Mouse (Mus musculus): Measurements from ENCODE around the gene Itga2b.

The Itga2b gene

DNA sequence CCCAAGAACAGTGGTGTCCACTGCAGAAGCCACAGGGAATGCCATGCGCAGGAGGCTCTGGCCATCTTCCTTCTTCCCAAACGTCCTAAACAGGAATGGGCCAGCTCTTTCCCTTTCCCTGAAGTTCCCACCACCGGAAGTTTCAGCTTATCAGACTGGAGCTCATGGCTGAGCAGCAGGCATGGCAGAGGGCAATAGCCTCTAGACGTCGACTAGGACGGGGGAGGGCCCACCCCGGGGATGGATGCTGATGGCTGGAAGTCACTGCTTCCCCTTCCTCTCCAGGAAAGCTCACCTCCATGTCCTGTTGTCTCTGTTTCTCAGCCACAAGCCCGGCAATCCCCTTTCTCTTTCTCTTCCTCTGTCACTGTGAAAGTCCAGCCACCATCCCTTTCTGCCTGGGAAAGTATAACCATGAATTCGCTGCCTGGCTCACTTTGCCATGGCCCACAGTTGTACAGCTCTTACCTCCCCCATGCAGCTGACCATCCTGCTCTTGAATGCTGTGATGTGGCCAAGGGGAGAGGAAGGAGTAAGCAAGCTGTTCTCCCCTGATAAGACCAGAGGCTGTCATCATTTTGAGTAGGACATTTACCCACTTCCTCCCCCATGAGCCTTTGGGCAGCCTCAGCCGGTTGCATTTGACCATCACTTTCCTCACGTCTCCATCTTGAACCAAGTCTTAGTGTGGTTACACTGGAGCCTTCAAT, at the start of gene Itga2b:
TSS of gene Itga2b (minus strand) at position 475 of the 710 bp plus-strand sequence.
- DNase-seq (ENCODE audit: low spot score in 2 of 2) = no peak

DNA sequence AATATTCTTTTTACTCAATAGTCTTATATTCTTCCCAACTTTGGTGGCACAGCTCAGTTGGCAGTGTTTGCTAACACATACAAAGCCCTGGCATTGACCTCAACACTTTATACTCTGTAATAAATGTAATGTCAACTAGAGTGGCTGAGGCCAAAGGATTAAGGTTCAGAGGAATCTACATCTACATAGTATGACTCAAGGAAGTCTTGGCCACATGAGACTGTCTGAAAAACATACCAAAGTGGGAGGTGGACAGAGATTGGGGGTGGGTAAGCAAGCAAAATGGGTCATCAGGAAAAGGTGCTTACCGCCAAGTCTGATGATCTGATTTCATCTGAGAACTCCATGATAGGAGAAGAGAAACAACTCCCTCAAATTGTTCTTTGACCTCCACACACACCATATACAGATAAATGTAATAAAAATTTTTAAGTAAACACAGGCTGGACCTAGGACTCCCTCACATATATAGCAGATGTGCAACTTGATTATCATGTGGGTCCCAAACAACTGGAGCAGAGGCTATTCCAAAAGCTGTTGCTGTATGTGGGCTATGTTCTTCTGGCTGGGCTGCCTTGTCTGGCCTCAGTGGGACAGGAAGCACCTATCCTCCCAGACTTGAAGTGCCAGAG, 45.0 kb upstream of the Itga2b start:
- DNase-seq (ENCODE audit: low spot score in 2 of 2) = no peak

DNA sequence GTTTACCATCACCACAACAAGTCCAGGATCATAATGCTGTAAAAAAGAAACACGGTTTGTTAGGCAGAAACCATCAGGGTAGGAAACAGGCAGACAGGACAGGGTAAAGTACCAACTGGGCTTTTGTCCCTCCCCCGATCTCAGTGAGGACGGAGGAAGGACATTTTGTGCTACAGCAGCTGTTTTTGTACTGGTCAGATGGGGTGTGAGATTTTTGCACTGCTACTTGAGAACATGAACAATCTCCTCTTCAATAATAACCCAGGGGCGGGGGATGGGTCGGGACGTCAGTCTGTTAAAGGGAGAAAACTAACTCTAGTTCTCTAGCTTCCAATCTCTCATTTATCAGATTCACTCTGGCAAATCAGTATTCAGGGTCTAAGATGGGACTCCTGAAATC, 40.3 kb upstream of the Itga2b start:
- DNase-seq (ENCODE audit: low spot score in 2 of 2) = no peak

DNA sequence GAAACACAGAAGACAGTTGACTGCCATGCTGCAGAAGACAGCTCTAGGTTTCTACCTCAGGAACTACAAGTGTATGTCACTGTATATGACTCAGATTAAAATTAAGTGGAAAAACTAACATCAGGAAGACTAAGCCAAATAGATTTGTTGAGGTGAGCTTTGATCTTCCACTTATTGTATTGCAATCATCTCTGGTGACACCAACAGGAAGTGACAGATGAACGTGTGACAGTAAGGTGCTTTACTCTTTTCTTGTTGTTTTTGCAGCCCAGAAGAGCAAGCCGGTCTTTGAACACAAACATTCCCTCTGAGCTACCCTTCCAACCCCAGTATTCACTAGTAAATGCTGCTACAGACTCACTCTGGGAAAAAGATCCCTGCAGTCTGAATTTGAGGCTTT, 26.8 kb upstream of the Itga2b start:
- no peak for DNase-seq (ENCODE audit: low spot score in 2 of 2)

DNA sequence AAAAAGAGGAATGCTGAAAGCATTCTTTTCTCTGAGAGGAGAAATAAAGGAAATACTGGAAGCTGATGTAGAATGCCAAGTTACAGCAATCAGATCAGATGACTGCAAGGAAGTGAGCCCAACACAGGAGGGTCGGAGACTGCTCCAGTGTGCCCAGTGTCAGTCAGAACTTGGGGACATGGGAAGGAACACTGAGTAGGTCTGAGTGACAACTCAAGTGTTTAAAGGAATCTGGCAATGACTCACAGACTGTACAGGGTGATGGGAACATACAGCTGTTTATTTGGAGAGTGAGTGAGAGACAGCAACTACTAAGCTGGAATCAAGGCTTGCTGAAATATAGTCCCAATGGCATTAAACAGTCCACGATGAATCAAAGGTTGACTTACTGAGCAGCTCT, 26.3 kb upstream of the Itga2b start:
- DNase-seq (ENCODE audit: low spot score in 2 of 2) = no peak

DNA sequence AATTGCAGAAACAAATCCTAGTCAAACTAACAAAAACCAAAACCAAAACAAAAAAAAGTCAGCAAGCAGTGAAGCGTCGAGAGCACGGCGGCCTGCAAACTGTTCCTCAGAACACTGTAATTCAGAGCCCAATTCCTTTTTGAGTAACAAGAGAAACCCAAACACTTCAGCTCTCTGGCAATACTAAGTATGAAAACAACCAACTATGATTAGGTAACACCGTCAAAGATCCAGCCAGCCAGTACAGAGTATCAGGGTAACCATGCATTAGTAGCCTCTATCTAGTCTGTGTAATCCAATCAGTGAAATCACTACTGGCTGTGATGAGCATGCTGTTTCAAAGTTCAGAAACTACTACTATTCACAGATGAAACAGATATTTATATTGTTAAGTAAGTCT, 25.8 kb upstream of the Itga2b start:
- DNase-seq (ENCODE audit: low spot score in 2 of 2) = no peak

DNA sequence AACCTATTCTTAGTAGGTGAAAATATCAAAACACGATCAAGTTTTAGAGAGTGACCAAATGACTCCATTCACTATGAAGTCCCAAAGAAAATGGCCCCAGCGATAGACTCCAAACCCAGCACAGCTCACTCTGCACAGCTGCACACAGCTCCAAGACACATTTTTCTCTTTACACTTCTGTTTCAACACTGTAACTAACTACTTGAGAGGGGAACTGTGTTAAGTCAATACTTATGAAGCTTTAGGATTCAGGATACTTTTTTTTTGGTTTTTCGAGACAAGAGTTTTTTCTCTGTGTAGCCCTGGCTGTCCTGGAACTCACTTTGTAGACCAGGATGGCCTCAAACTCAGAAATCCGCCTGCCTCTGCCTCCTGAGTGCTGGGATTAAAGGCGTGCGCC, 25.2 kb upstream of the Itga2b start:
- no peak for DNase-seq (ENCODE audit: low spot score in 2 of 2)

DNA sequence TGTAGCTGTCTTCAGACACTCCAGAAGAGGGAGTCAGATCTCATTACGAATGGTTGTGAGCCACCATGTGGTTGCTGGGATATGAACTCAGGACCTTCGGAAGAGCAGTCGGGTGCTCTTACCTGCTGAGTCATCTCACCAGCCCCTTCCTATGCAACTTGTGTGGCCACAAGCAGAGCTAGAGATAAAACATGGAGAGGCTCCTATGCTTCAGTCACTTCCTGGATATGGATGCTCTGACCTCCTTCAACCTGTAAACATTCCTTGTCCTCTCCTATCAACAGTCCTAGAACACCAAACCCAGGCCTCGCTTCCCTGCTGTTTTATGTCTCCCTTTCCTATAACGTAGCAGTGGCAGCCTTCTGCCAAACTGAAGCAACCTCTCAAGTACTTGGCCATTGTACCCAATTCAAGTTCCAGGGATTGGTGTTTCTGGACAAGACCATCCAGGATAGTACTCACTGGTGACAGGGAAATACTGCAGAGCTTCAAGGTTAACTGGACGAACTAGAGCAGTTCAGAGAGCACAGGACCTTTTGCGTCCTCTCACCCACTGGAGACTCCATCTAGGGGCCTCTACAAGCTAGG, 24.2 kb upstream of the Itga2b start:
- no peak for DNase-seq (ENCODE audit: low spot score in 2 of 2)

DNA sequence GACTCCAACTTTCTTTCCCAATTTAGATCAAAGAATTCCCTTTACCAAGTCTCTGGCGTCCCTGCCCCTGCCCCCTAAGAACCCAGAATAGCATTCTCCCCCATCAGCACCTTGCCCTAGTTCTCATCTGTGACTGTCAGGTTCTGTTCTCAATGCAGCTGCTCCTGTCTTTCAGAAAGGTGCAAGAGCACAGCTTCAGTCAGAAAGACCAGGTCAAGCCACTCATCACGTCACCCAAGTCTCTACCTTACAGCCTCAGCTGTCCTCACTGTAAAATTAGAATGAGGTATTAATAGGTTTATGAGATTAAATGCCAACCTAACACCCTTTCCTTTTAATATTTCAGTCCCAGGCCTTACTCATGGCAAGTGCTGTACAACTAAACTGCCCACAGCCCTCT, 23.3 kb upstream of the Itga2b start:
- no peak for DNase-seq (ENCODE audit: low spot score in 2 of 2)

DNA sequence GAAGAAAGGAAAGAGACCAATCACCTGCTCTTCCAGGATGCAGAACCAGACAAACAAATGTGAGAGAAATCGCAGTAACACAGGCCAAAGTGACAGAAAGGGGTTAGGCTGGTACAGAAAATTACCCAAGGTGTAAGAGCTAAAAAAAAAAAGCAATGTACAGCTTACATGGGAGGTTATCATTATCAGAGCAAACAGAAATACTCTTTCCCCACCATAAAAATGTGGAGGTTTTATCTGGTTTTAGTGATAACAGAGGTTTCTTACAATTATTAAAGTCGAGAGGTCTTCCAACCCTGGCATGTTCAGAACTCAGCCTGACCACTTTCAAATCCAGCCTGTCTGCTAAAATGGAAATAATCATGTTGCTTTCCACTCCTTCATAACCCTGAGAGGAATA, 18.0 kb upstream of the Itga2b start:
- DNase-seq (ENCODE audit: low spot score in 2 of 2) = no peak

DNA sequence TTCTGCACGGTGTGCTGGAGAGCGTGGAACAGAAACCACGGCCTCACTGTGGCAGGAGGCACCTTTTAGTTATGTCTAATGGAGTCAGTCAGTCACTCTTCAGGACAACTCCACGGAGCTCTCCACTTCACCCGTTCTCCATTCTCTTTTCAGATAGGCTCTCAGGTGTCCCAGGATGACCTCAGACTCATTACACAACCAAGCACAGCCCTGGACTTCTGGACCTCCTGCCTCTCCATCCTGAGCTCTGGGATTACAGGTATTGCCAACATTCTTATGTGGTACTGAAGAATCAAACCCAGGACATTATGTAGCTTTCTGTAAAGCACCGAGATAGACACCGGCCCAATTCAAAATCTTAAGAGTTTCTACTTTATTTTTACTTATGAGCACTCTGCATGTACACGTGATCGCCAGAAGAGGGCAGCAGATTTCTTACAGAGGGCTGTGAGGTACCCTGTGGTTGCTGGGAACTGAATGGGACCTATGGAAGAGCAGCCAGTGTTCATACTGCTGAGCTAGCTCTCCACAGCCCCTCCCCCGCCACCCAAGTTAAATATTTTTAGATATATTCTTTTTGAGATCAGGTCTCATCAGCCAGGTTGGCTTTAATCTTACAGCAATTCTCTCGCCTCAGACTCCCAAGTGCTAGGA, 16.9 kb upstream of the Itga2b start:
- DNase-seq (ENCODE audit: low spot score in 2 of 2) = no peak

DNA sequence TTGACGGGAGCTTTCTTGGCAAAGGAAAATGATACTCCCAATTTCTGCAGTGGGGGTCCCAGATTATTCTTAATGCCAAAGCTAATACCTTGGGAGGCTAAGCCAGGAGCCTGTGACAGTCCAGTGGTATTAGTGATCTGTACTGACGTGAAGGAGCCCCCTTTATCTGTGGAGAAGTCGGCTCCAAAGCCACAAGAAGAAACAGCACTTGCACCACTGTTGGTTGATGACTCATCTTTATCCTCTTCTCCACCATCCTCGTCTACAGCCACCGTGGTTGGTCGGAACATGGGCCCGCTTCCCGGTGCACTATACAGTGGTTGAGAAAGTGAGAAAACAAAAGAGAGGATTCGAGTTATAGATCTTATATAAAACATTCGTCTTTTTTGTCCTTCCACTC, 11.9 kb upstream of the Itga2b start:
- no peak for DNase-seq (ENCODE audit: low spot score in 2 of 2)

DNA sequence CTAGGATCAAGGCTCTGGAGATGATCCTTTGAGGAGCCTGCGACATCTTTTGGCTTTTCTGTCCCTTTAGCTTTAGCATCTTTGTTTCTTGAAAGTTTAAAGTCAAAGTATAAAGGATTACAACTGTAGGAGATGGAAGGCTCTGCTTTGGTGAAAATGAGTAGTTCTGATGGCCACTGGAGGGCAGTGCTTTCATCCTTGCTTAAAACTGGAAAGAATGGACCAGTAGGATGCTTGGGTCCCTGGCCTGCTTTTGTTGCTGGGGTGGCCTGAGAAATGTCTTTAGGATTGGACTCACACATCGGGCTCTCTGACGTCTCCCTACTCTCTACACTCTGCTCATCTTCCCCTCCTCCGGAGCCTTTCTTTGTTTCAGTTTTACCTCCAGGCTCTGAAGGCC, 11.0 kb upstream of the Itga2b start:
- no peak for DNase-seq (ENCODE audit: low spot score in 2 of 2)

DNA sequence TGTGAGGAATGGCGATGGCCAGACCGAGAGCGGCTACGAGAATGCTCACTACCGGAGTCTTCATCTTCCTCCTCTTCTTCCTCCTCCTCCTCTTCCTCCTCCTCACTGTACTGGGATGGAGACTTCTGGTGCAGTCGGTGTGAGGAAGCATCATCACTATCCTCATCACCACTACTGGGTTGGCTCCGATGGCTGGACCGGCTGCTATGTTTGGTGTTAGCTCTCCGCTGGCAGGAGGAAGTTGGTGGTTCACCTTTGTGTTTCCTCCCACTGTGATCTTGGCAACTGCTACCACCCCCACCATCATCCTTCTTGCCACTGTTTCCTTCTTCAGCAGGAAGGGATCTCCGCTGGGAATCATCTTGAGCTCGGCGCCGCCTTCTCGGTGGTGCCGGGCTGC, 10.2 kb upstream of the Itga2b start:
- no peak for DNase-seq (ENCODE audit: low spot score in 2 of 2)

DNA sequence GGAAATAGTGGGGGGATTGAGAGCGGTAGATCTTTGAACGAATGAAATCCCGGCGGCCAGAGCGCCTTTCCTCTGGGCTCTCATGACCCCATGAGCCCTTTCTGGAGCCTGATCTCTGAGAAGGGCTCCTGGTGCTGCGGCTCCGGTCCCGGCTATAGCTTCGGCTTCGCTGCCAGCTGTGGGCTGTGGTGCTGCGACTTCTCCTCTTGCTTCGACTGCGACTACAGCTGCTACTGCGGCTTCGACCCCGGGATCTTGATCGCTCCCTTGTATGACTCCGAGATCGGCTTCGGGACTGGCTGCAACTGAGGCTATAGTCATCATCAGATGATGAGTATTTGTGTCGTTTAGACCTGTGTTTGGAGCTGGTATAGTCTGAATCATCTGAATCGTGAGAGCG, 9.7 kb upstream of the Itga2b start:
- DNase-seq (ENCODE audit: low spot score in 2 of 2) = no peak

DNA sequence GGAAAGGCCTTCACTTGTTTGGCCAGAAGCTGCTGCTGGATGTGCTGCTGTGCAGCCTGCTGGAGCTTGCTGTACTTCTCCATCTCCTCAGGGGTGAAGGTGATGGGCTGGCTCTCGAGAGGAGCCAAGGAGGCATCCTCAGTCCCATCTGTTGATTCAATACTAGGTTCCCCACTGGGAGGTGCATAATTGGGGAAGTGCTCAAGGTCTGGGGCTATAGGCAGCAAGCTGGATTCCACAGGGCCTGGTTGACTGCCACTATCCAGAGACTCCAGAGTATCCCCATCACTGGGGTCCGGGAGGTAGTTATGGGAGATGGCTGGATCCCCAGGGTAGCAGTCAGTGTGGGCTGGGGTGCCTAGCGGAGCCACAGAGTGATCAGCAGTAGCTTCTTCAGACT, 8.7 kb upstream of the Itga2b start:
- DNase-seq (ENCODE audit: low spot score in 2 of 2) = no peak

DNA sequence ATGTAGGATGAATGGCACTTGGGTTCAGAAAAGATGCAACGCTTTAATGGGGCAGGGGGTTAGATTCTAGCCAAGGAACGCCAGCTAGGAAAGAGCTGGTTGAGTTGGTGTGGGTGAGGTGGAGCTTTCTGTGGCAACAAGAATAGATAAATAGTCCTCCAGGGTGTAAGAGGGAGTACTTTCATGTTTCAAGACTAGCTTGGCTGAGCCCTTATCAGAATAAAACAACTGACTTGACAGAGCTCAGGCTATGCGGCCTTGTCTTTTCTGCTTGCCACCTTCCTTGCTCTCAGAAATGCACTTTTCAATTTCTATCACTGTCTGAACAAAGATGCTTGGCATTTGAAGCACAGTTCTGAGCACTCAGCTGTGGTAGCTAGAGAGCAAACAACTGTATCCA, 5.1 kb upstream of the Itga2b start:
- DNase-seq (ENCODE audit: low spot score in 2 of 2) = no peak

DNA sequence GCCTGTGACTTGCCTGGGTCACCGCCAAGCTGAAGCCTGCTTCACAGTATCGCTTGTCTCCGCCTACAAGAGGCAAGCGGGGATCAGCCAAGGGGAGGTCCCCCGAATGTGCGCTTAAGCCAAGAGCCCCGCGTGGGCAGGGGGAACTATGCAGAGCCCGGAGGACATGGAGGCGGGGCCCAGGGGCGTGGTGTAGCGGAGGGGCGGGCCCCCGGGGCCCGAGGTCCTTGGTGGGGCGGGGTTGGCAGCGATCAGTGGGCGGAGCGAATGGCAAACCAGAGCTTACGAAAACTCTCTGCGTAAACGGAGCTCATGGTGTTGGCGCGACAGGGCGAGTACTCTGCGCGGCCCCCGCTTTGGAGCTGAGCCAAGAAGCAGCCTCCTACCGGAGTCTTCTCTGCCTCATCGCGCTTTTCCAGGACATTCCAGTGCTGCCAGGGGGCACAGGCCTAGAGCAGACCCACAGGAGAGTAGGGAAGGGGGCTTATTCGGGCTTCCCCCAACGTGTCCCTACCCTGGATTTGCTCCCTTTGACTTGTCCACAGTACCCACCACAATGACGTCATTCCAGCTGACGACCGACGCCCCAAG, 2.8 kb downstream of the Itga2b start:
- peak; percentile 90 to 93 for DNase-seq (ENCODE audit: low spot score in 2 of 2)

DNA sequence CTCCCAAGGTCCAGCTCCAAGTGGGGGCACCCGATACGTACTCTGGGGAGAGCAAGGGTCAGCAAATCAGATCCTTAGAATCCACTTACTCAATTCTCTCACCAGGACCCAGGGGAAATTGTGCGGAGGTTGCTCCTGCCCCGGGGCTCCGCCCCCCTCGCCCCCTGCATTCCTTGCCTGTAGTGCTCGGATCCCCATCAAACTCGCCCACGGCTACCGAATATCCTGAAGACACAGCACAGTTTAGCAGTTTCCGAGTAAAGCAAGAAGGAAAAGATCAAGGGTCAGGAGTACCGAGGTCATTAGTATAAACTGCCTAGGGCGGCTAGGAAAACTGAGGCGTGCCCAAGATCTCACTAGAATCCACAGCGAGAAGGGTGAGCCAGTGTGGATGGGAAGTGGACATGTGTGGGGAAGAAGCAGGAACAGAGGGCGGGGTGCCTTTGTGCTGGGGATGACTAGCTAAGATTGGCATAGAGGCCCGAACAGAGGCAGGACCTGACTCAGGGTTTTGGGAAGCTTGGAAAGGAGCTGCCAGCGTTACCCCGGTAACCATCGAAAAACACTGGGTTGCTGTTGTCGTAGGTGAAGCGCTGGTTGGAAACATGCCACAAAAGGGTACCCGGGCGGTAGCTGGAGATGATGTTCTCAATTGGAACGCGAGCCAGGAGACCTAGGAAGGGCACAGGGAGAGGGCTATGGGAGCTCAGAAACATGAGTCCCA, 4.0 kb downstream of the Itga2b start:
- DNase-seq (ENCODE audit: low spot score in 2 of 2) = peak in 1 of 2 experiments; percentile 65

DNA sequence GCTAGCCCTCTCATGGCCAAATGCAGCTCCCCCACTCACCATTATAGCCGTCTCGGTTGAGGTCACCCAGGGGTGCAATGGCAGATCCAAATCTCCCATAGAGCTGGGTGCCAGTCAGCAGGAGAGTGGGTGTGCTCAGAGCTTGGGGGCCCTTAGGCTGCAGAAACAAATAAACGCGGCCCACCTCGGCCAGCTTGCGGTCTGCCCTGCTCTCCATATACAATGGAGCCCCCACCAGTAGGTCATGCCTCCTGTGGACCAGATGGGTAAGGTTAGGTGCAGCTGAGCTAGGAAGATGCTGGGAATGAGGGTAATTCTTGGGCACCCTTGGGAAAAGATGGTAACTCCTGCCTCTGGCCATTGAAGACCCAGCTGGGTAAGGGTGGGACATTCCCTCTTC, 5.0 kb downstream of the Itga2b start:
- DNase-seq (ENCODE audit: low spot score in 2 of 2) = no peak

DNA sequence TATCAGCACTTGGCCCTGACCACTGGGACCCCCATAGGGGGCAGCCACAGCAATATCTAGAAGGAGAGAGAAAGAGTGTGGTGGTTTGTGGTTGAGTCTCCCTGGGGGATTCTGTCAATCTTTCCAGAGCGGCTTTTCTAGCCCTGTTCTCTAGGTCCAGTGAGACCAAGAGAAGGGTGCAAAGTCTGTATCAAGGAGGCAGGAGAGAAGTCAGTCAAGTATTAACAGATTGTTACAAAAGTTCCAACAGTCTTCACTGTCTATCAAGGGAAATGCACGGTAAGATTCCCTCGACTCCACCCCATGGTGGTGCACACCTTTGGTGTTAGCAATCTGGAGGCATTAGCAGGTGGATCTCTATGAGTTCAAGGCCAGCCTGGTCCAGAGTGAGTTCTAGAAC, 8.2 kb downstream of the Itga2b start:
- DNase-seq (ENCODE audit: low spot score in 2 of 2) = no peak

DNA sequence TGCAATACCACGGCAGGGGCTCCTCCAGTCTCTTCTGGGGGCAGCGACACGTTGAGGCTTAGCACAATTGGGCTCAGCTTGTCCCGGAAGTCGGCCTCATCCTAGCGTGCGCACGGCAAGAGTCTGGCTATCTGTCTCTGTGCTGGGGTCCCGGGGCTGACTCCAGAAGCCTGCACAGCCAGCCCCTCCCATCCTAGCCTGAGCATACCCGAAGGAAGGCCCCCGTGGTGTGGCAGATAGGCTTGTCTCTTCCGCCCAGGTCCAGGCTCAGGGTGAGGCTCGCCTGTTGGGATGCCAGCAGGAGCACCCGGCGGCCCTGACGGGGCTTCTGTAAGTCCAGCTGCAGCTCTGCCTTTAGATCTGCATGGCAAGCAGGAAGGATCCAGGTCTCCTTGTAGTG, 9.4 kb downstream of the Itga2b start:
- no peak for DNase-seq (ENCODE audit: low spot score in 2 of 2)

All from frontal cortex, postnatal 14 days (tissue).